Mouse (Mus musculus) splenic B cell, adult 2 months (primary cell): Measurements from ENCODE around the gene Abcb1a.
A peak's percentile ranks its signal among the peaks of the same experiment; 100 is the strongest.

Source experiments
- DNase-seq: peaks from one replicate; pipeline ENCODE4 v3.0.0-alpha.2; 2011; ENCODE audit warnings: low read depth, low spot score
- H3K27me3 ChIP-seq: 2 replicates; pipeline ENCODE4 v1.6.1; 2012; ENCODE audit warnings: mild to moderate bottlenecking, low read length, moderate library complexity, mixed read lengths; ENCODE audit not compliant: control insufficient read depth, poor library complexity, insufficient read depth, severe bottlenecking
- H3K36me3 ChIP-seq: 2 replicates; pipeline ENCODE4 v1.6.1; 2012; ENCODE audit warnings: mild to moderate bottlenecking, low read length, moderate library complexity, mixed read lengths; ENCODE audit not compliant: control insufficient read depth, poor library complexity, insufficient read depth, severe bottlenecking

Abcb1a gene

DNA sequence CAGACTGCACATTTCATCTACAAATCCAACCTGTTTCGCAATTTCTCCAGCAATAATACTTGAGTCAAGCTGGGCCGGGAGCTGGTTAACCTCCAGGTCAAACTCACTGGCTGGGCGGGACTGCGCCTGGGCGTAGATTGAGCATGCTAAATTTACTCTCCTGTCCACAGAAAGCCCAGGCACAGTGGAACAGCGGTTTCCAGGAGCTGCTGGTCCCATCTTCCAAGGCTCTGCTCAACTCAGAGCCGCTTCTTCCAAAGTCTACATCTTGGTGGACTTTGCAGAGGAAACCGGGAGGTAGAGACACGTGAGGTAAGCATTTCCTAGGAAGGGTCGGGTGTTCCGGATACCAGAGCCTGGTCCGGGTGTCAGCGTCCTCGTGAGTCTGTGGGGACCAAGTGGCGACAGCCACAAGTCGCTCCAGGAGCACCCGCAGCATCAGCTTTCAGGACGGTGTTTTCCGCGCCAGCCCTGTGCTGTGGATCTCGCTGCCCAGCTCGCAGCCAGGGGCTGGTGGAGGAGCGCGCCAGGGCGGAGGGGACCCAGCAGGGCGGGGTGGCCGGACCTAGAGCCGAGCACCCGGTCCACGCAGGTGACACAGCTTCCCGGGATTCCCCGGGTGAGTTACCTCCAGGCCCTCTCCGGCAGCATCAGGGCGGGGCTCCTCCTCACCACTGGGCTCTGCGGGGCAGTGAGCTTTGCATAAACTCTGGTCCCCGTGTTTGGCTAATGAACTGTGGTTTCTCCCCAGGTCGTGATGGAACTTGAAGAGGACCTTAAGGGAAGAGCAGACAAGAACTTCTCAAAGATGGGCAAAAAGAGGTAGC is at the start of gene Abcb1a:
Gene Abcb1a, plus strand, starts transcription at position 167 of the 827 bp plus-strand sequence.
- peak; percentile 71 for DNase-seq
- no peaks in the 10 kb centered on the region for H3K27me3 ChIP-seq
- no peaks in the 10 kb centered on the region for H3K36me3 ChIP-seq

DNA sequence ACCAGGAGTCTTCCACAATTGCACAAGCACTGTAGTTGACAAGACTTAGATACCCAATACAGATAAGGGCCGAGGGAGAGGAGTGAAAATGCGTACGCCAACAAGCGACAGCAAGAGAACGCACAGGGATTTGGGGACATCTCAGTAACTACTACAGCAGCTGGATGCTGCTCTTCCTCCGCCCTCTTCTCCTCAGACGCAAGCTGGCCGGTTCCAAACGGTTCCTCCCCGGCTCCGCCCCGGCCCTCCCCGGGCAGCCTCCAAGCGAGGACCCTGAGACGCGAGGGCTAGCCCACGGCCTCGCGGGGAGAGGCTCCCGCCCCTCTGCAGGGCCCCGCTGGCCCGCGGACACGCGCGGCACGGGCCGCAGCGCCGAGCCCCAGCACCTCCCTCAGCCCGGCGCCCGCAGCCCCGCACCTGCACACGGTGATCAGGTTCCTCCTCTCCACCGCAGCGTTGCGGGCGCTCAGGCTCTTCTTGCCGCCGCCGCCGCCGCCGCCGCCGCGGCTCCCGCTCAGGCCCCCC is 37.7 kb upstream of the Abcb1a start:
- peak; percentile 53 for DNase-seq
- H3K27me3 ChIP-seq = no peaks in the 10 kb centered on the region
- no peaks in the 10 kb centered on the region for H3K36me3 ChIP-seq

DNA sequence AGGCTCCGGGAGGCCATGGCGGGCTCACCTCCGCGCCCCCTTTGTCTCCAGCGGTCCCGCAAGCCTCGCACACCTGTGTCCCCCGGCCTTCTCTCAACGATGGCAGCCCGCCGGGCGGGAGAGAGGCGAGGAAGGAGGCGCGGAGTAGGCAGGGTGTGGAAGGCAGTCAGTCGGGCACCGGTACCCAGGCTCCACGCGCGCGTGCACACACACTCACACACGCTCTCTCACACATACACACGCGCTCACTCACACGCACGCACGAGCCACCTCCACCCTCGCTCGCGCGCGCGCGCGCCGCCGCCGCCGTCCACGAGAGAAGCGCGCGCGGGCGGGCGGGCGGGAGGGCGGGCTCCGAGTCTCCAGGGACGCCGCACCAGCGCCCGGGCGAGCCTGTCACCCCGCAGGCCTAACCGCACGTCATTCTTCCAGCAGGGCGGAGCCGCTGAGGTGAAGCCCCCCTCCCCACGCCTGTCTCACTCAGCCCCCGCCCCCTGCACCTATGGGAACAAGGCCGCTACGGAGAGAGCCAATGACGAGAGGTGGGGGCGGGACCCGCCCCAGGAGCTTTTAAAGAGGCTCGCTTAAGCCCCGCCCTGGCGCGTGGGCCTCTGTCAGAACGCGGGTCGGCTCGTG is 37.2 kb upstream of the Abcb1a start, which contains the start of gene Rundc3b:
Gene Rundc3b, minus strand, starts transcription at position 357 of the 636 bp plus-strand sequence.
- DNase-seq = peak; percentile 91
- no peaks in the 10 kb centered on the region for H3K27me3 ChIP-seq
- H3K36me3 ChIP-seq = no peaks in the 10 kb centered on the region

DNA sequence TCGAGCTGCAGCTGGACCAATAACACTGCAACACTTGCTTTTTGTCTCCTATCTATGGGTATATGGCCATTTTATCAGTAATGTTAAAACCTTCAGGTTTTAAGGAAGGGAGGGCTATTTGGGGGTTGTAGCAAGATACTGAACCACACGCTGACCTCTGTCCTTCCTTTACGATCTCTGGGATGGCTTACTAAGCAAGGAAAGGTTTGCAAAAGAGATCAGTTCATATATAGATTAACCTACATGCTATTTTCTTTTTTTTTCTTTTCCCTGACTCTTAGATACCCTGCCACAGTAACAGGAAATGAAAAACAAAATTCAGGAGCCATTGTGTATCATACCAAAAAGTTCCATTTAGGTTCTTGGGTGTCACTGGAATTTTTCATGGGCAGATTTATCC is 27.0 kb upstream of the Abcb1a start:
- Histone ChIP-seq H3K36me3 (no peaks in the 10 kb centered on the region), H3K27me3 (no peaks in the 10 kb centered on the region)
- DNase-seq = no peak

DNA sequence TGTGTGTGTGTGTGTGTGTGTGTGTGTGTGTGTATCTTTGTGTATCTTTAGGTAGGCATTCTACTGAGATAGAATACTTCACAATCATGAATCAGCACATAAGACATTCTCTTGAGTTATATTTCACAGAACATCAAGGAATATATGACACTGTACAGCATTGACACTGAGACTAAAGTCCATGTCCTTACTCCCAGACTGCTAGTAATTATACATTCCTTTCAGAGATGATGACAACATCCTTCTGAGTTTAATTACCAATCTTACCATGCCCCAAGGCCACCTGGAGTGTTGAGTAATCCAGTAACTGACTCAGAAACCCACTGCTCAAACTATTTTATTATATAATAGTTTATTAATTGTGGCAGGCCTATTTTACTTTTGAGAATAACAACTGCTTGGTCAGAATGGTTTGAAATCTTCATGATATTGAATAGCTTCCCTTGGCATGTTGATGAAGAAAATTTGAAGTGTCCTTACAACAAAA is 25.3 kb upstream of the Abcb1a start:
- no peak for DNase-seq
- no peaks in the 10 kb centered on the region for H3K36me3 ChIP-seq
- H3K27me3 ChIP-seq = no peaks in the 10 kb centered on the region

DNA sequence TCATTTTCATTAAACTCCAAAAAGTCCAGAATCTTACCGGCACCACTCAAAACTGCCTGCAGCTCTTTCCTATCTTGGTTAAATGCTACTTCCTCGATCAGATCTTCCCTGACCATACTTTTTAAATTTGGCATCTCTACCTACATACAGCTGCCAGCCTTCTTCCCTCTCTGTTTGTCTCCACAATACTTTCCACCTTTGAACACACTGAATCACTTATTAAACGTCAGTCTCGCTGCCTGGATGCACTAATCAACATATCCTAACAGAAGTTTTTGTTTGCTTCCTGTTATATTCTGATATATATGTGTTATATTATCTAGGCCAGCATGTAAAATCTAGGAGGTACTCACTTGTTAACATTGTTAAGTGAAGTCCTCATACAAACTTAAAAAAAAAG is 11.6 kb upstream of the Abcb1a start:
- Histone ChIP-seq H3K27me3 (no peaks in the 10 kb centered on the region), H3K36me3 (no peaks in the 10 kb centered on the region)
- DNase-seq = no peak

DNA sequence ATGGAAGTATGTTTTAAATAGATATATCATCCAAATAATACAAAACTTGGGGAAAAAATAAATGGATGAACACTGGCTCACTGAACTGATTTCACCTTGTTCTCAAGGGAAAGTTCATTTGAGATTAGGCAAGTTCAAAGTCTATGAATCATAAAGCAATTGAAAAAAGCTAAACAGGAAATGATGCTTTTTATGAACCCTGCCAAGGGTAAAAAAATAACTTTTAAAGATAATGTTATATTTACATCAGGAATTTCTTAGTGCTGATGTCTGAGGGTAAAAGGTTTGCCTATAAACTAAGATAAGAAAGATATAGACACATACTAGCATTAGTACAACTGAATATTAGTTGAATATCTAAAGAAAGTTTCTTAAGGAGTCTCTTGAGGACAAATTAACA is 11.1 kb upstream of the Abcb1a start:
- H3K36me3 ChIP-seq = no peaks in the 10 kb centered on the region
- DNase-seq = no peak
- H3K27me3 ChIP-seq = no peaks in the 10 kb centered on the region

DNA sequence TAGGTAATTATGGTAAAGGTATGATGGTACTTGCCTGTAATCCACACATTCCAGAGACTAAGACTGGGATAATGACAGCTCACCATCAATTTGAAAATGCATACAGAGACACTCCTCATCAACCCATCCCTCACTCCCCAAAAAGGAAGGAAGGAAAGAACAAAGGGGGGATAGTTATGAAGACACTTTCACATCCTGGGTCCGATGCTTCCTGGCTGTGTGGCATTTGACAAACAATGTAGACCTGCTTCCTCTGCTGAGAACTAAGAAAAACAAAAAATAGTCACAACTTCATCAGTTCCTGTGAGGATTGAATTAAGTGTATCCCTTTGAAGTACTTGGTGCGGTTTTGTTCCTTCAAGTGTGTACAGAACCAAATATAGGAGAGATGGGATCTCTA is 7.8 kb upstream of the Abcb1a start:
- Histone ChIP-seq H3K27me3 (no peaks in the 10 kb centered on the region), H3K36me3 (no peaks in the 10 kb centered on the region)
- DNase-seq = no peak

DNA sequence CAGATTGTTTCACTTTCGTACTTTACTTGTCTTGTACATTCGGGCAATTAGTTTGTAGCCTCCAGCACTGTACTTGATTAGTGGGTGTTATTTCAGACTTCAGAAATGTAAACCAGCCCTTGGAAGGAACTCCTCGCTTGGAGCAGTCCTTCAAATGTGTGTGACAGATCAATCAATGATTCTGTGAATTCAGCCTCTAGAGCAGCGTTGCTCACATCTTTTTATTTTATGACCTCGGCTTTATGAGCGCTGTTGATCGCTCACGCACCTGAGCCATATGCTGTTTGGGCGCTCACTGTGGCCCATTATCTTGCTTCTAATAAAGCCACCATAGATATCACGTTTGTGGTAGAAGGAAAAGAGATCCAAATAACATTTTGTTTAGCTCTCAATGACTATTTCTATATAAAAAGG is 868 bp downstream of the Abcb1a start:
- Histone ChIP-seq H3K27me3 (no peaks in the 10 kb centered on the region), H3K36me3 (no peaks in the 10 kb centered on the region)
- DNase-seq = no peak

DNA sequence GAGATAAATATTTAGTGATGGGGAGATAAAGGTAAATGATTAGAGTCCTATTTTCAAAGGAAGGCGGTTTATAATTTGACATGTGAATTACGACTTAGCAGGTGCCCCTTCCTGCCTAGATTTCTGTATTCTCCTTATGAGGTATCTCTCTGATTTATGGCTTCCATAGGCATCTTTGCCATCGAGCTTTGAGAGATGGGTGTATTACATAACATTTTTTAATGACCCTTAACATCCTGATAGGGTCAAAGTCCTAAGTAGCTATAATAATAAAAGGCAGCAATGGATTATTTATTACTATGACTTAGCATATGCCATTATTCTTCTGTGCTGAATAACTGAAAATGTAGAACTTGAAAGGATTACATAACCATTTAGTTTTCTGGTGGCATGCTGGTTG is 4.8 kb downstream of the Abcb1a start:
- H3K27me3 ChIP-seq = no peaks in the 10 kb centered on the region
- no peaks in the 10 kb centered on the region for H3K36me3 ChIP-seq
- no peak for DNase-seq

DNA sequence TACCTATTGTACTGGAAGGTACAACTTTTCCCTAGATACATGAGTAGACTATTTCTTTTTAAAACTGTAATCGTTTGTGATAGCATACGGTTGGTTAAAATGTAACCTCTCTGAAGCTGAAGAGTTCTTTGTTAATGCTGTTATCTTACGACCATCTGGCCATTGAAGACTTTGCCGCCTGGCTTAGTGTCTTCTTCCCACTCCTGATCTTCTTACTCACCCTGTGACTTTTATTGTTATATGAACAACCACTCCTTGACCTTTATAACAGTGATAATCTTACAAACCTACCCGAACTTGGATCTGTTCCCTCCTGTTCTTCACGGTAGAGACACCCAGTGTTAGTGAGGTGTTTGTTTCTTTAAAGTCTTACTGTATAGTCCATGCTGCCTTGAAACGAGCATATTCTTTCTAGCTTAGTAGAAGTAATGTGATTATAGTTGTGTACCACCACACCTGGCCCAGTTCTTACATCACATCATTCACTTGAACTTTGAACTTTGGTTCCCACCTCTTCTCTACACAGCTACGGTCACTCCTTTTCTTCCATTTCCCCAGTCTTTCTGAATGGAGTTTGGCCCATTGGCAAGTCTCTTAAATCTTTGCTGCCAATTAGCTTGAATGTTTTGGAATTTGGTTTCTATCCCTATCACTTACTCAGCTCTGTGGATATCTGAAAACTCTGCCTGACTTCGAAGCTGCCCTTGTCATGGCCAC is 8.0 kb downstream of the Abcb1a start:
- no peaks in the 10 kb centered on the region for H3K36me3 ChIP-seq
- DNase-seq = no peak
- no peaks in the 10 kb centered on the region for H3K27me3 ChIP-seq

DNA sequence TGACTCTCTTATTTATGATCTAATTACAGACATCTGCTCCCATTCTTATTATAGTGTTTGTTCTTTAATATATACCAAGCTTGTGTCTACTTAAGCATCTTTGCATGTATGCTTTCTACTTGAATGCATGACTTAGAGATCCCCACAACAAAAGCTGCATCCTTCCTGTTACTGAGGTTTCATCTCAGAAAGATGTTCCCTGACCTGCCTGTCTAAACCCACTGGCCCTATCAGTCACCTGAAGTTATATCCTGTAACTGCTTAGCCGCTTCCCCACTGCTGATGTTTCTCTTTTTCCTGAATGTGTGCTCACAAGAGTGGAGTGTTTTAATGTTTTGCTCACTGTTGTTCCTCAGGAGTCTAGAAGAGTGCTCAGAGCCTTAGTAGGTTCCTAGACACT is 9.7 kb downstream of the Abcb1a start:
- DNase-seq = peak; percentile 28
- Histone ChIP-seq H3K27me3 (no peaks in the 10 kb centered on the region), H3K36me3 (no peaks in the 10 kb centered on the region)

DNA sequence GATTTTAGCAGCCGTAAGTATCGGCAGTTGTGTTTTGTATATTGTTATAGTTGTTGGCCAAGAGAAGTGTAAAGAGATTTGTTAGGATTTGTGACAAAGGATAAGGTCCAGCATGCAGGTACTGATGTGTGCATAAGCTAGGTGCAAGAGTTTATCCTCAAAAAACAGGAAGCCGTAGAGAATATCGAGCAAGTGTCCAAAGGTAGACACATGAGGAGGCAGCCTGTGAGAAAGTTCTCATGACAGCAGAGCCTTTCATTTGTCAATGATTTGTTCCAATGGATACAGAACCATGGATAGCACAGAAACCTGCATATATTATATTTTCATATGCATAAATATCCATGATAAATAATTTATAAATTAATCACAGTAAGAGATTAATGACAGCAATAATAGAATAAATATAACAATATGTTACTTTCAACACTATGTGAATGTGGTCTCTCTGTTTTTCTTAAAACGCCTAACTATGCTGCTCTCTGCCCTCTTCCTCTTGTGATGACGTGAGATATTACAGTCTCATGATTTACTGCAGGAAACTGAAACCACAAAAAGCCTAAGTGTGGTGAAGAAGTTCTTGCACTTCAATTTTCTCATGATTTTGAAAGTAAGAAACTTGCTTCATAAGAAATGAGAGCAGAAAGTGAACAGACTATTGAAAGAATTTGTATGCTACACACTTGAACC is 15.5 kb downstream of the Abcb1a start:
- H3K36me3 ChIP-seq = no peaks in the 10 kb centered on the region
- DNase-seq = peak; percentile 85

DNA sequence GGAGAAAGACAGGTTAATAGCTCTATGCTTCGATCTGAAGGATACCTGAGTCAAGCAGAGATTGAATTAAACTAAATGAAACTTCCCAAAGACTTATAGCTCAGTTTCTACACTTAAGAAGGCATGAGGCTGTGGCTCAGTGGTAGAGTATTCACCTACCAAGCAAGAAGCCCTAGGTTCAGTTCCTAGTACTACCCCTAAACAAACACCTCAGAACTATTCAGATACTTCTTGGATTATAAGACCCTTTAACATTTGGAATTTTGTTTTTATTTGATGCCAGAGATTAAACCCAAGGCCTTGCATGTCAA is 16.0 kb downstream of the Abcb1a start:
- H3K27me3 ChIP-seq = no peaks in the 10 kb centered on the region
- no peaks in the 10 kb centered on the region for H3K36me3 ChIP-seq
- DNase-seq = no peak

More for the DNA sequence above, 15.5 kb downstream of the Abcb1a start:
- no peaks in the 10 kb centered on the region for H3K27me3 ChIP-seq
